Mouse (Mus musculus): ENCODE measurements around the gene Htra1. TPM values are rescaled to one million over a fixed set of nuclear protein-coding genes. Genes with fewer than 3 reads are reported as not detected.

Gene Htra1
- polyA plus RNA-seq, 1 experiment from 2014 or later: 5.7 TPM

Small RNA genes within 50 kb of the gene (microRNA-seq; reads per million reads assigned to microRNA genes)
- gene Mir7061: not detected

Other genes starting within 250 kb of the Htra1 start
- 0.18 TPM in 1 of 2 replicates, not detected in the other for gene Btbd16, start 162.0 kb upstream of the Htra1 start, polyA plus RNA-seq (2014; fragmentation: Nextera tagmentation; extraction: Ambion mirVana)
- 69.9 and 71.0 TPM in 2 replicates for gene Plekha1, start 70.4 kb upstream of the Htra1 start, polyA plus RNA-seq (2014; fragmentation: Nextera tagmentation; extraction: Ambion mirVana)
- gene Dmbt1, start 95.9 kb downstream of the Htra1 start, polyA plus RNA-seq (2014; fragmentation: Nextera tagmentation; extraction: Ambion mirVana): not detected in 2 replicates
- not detected in 2 replicates for gene 4933402N03Rik, start 210.2 kb downstream of the Htra1 start, polyA plus RNA-seq (2014; fragmentation: Nextera tagmentation; extraction: Ambion mirVana)
- 0.05 TPM in 1 of 2 replicates, not detected in the other for gene 5430419D17Rik, start 238.3 kb downstream of the Htra1 start, polyA plus RNA-seq (2014; fragmentation: Nextera tagmentation; extraction: Ambion mirVana)